In genomic region chr12:70262271-70262953, GRCm38 (mm10) we compare ENCODE assay signal across 18 mouse cellular contexts. TPM values are rescaled to one million over a fixed set of nuclear protein-coding genes. Genes with fewer than 3 reads are reported as not detected.
DNase-seq lines count a peak whose midpoint lies in the region.
"Had no signal": no experiment of that assay in that cellular context is flagged by ENCODE, and none has a peak within 500 bp of the region (broad histone marks: within the 10 kb centered on the region; RNA-seq: fewer than 3 reads in every experiment).

No protein-coding gene starts in this region.

- peak; percentile 51 for DNase-seq in layer of hippocampus, adult 11-12 months (ENCODE audit: low spot score)
- no peak for DNase-seq in layer of hippocampus, postnatal 14 days (ENCODE audit: low spot score in 2 of 2)
- peak; percentile 92 for DNase-seq in brain, adult 2 months (ENCODE audit: low read depth, low spot score)
- DNase-seq in frontal cortex, postnatal 36 days (ENCODE audit: low spot score in 2 of 2) = peak; percentile 62 to 88
- DNase-seq in left cerebral cortex, postnatal 36 days (ENCODE audit: low spot score in 2 of 2) = peak; percentile 74 to 82
- no peak for DNase-seq in neural tube, embryonic 10.5 days (ENCODE audit: extremely low spot score, low spot score)
- no peak for DNase-seq in kidney, adult 8-10 months
- no peak for DNase-seq in cerebellum, postnatal 14 days
- DNase-seq: adrenal gland, postnatal 25 days; cerebellum, adult 9-10 months; gastrocnemius, postnatal 14 days; heart, adult 18-20 months; heart, postnatal 14 days; kidney, adult 11 months; kidney, postnatal 4 days; liver, embryonic 13.5 days; lung, embryonic 14.5 days; midbrain, embryonic 14.5 days had no signal

- intact Hi-C loops in left cerebral cortex, postnatal 36 days (cut with DNase I) = no loop called here

RNA-seq across cellular contexts. Expression of gene Pygl, which starts 31.1 kb away (rescaled TPM):
- total RNA-seq in layer of hippocampus, postnatal 14 days (2021) = 1 to 10 TPM; 3.2 to 5.4 TPM
- total RNA-seq in left cerebral cortex, postnatal 36 days (2021) = 1 to 10 TPM; 2.7 to 4.5 TPM

Comparison
In these comparisons a context has a peak if more than half of its experiments do, and no peak if none do; other contexts are left out.
1. DNase-seq: peak in layer of hippocampus, adult 11-12 months (single experiment), brain, adult 2 months (single experiment), frontal cortex, postnatal 36 days (2 of 2) and left cerebral cortex, postnatal 36 days (2 of 2); none in layer of hippocampus, postnatal 14 days (0 of 2), neural tube, embryonic 10.5 days (single experiment), kidney, adult 8-10 months (0 of 2) and cerebellum, postnatal 14 days (0 of 2).